Mouse (Mus musculus) left cerebral cortex, adult 11 months (tissue): ENCODE data around the gene Ramp1.
A peak's percentile ranks its signal among the peaks of the same experiment; 100 is the strongest.

Experiments used
- DNase-seq: peaks from one replicate; pipeline ENCODE4 v3.0.0; 2022; ENCODE audit warnings: low spot score

Gene Ramp1

GRCm38 (mm10) chr1:91201122-91201521 is 21.5 kb downstream of the Ramp1 start:
- DNase-seq, result no peak

GRCm38 (mm10) chr1:91204221-91204765 is 24.7 kb downstream of the Ramp1 start:
- no peak for DNase-seq

GRCm38 (mm10) chr1:91205651-91206050 is 26.0 kb downstream of the Ramp1 start:
- no peak for DNase-seq

- DNase-seq, result no peak
Measured at GRCm38 (mm10) chr1:91206336-91206735, 26.7 kb downstream of the Ramp1 start.

- DNase-seq, result no peak
Measured at GRCm38 (mm10) chr1:91206873-91207272, 27.3 kb downstream of the Ramp1 start.

GRCm38 (mm10) chr1:91207334-91208074 is 27.9 kb downstream of the Ramp1 start:
- DNase-seq, result no peak

- no peak for DNase-seq
Measured at GRCm38 (mm10) chr1:91209343-91209742, 29.7 kb downstream of the Ramp1 start.

- peak; percentile 87 for DNase-seq
Measured at GRCm38 (mm10) chr1:91209785-91210184, 30.2 kb downstream of the Ramp1 start.

GRCm38 (mm10) chr1:91211099-91211498 is 31.5 kb downstream of the Ramp1 start:
- DNase-seq, result no peak

GRCm38 (mm10) chr1:91211591-91212008 is 32.0 kb downstream of the Ramp1 start:
- DNase-seq, result no peak

GRCm38 (mm10) chr1:91215264-91215663 is 35.6 kb downstream of the Ramp1 start:
- no peak for DNase-seq

GRCm38 (mm10) chr1:91215981-91216380 is 36.4 kb downstream of the Ramp1 start:
- DNase-seq, result no peak

GRCm38 (mm10) chr1:91216504-91217267 is 37.1 kb downstream of the Ramp1 start:
- DNase-seq, result no peak

- DNase-seq, result no peak
Measured at GRCm38 (mm10) chr1:91219641-91220321, 40.2 kb downstream of the Ramp1 start.

GRCm38 (mm10) chr1:91220322-91220672 is 40.7 kb downstream of the Ramp1 start:
- DNase-seq, result no peak

- DNase-seq, result no peak
Measured at GRCm38 (mm10) chr1:91226562-91226961, 46.9 kb downstream of the Ramp1 start.

GRCm38 (mm10) chr1:91227381-91228054 is 47.9 kb downstream of the Ramp1 start:
- no peak for DNase-seq

- DNase-seq, result no peak
Measured at GRCm38 (mm10) chr1:91231142-91231541, 51.5 kb downstream of the Ramp1 start.

- no peak for DNase-seq
Measured at GRCm38 (mm10) chr1:91231896-91232295, 52.3 kb downstream of the Ramp1 start.

GRCm38 (mm10) chr1:91235395-91235794 is 55.8 kb downstream of the Ramp1 start:
- no peak for DNase-seq

GRCm38 (mm10) chr1:91237676-91238075 is 58.1 kb downstream of the Ramp1 start:
- DNase-seq, result no peak

GRCm38 (mm10) chr1:91239112-91239511 is 59.5 kb downstream of the Ramp1 start:
- DNase-seq, result no peak
